Mouse (Mus musculus): ENCODE data around the gene Rnft1.

The Rnft1 gene

GRCm38 (mm10) chr11:86484101-86484868 lies at the start of gene Rnft1:
Gene Rnft1 (plus strand): TSS chr11:86484657.
- peak; percentile 95 to 96 for DNase-seq (ENCODE audit: low spot score in 2 of 2)

- DNase-seq (ENCODE audit: low spot score in 2 of 2), result no peak
Observed at GRCm38 (mm10) chr11:86436843-86437242, 47.6 kb upstream of the Rnft1 start.

DNA sequence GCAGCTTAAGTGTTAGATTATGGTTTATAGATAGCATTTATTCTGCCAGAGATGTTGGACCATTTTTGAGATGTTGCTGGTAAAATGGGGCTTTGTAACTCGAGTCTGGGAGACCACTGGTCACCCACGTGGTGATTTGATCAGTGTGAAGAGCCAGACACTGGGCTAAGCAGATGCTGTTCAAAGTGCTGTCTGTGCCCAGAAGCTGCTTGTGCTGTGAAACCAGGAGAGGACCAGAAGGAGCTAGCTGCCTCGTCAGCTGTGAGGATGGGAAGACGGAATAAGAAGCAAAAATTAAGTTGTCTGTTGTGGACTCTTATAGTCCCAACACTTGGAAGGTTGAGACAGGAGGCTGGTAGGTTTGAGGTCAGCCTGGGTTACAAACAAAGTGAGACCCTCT lies 46.2 kb upstream of the Rnft1 start:
- DNase-seq (ENCODE audit: low spot score in 2 of 2), result peak in 1 of 2 experiments; percentile 19

GRCm38 (mm10) chr11:86440791-86441190 lies 43.7 kb upstream of the Rnft1 start:
- DNase-seq (ENCODE audit: low spot score in 2 of 2), result no peak

DNA sequence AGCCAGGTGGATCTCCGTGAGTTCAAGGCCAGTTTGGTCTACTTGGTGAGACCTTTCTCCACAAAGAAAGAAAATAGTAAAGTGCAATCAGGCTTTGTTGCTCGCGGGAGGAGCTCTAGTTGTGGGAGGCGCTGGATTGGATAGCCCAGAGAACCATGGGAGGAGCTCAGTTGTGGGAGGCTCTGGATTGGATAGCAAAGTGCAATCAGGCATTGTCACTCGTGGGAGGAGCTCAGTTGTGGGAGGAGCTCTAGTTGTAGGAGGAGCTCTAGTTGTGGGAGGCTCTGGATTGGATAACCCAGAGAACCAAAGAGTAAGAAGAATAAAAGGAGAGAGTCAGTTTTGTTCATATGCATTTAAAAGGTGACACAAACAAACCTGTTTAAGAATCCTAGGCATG lies 30.5 kb upstream of the Rnft1 start:
- DNase-seq (ENCODE audit: low spot score in 2 of 2), result no peak

- DNase-seq (ENCODE audit: low spot score in 2 of 2), result no peak
Observed at GRCm38 (mm10) chr11:86457545-86457944, 26.9 kb upstream of the Rnft1 start.

- no peak for DNase-seq (ENCODE audit: low spot score in 2 of 2)
Observed at GRCm38 (mm10) chr11:86458866-86459265, 25.6 kb upstream of the Rnft1 start.

- DNase-seq (ENCODE audit: low spot score in 2 of 2), result no peak
Observed at GRCm38 (mm10) chr11:86462579-86462978, 21.9 kb upstream of the Rnft1 start.

DNA sequence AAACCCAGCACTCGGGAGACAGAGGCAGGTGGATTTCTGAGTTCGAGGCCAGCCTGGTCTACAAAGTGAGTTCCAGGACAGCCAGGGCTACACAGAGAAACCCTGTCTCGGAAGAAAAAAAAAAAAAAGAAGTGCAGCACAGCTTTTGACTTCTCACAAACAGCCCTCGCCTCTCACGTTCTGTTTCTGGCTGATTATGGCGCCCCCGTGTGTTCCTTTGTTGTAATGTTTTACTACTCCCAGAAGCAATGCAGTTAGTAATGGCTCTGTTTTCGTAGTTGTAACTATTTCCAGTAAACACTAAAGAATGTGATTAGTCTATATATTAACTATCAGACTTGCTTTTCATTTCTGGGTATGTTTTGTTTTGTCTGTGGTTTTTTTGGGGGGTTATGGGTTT lies 20.2 kb upstream of the Rnft1 start:
- DNase-seq (ENCODE audit: low spot score in 2 of 2), result peak in 1 of 2 experiments; percentile 49

DNA sequence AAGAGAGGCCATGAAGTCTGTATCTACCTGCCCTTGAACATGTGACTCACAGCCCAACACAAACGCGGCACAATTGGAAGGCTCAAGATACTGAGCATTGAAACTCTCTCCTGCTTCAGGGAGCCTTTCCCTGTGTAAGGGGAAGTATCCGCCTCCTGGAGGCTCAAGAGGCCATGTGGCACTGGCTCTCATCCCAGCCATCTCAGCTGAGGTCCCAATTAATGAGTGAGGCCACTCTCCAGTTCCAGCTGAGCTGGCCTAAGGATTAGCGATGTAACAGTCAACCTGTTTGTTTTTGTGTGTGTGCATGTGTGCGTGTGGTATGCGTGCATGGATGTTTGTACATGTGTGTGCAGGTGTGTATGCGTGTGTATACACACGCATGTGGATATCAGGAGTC lies 16.1 kb upstream of the Rnft1 start:
- no peak for DNase-seq (ENCODE audit: low spot score in 2 of 2)

DNA sequence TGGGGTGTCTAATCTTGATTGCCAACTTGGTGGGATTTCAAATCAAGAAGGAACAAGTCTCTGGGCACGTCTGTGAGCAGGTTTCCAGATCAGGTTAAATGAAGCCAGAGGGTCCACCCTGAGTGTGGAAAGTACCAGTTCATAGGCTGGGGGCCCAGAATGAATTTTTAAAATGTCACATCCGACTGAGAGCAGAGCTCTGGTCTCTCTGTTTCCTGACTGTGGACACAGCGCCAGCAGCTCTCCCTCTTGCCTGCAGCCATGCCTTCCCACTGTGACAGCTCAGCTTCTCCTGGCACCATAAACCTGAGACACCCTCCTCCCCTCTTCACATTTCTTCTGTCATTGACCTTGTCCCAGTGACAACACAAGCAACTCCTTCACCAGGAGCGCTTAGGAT lies 15.5 kb upstream of the Rnft1 start:
- no peak for DNase-seq (ENCODE audit: low spot score in 2 of 2)

GRCm38 (mm10) chr11:86471785-86472184 lies 12.7 kb upstream of the Rnft1 start:
- DNase-seq (ENCODE audit: low spot score in 2 of 2), result no peak

DNA sequence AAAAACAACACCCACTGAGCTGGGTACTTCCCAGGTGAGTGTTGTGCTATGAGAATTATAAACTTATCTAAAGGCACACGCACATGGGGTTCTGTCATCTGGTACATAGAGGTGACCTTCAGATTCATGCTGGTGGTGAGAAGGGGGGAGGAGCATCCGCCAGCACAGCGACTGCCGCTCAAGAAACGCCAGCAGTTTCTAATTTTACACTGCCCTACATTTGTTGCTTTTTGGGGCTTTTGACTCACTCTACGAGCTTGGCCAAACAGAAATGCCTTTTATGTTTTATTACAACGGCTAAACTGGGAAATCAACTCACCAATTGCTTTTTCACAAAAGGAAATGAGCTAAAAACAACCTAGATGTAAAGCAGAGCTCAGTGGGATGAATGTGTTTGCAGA lies 11.7 kb upstream of the Rnft1 start:
- no peak for DNase-seq (ENCODE audit: low spot score in 2 of 2)

DNA sequence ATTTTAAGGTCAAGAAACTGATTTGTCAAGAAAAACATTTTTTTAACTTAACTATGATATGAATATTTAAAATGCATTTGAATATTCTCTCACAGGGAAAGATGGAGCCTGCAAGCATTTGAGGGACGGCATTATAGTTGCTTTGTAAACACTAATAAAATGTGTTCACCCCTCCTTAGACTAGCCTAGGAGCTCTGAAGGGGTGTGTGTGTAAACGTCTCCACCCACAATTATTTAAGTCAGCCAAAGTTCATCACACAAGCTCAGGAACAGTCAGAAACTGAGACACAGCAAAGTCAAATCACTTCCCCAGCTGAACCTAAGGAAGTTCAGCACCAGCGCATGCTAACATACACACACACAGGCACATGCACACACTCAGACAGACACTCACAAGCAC lies 10.9 kb upstream of the Rnft1 start:
- no peak for DNase-seq (ENCODE audit: low spot score in 2 of 2)

GRCm38 (mm10) chr11:86484910-86485510 lies 553 bp downstream of the Rnft1 start:
- DNase-seq (ENCODE audit: low spot score in 2 of 2), result peak in 1 of 2 experiments; percentile 50

GRCm38 (mm10) chr11:86490782-86491181 lies 6.3 kb downstream of the Rnft1 start:
- no peak for DNase-seq (ENCODE audit: low spot score in 2 of 2)

GRCm38 (mm10) chr11:86497356-86497755 lies 12.9 kb downstream of the Rnft1 start:
- no peak for DNase-seq (ENCODE audit: low spot score in 2 of 2)

- no peak for DNase-seq (ENCODE audit: low spot score in 2 of 2)
Observed at GRCm38 (mm10) chr11:86497908-86498307, 13.5 kb downstream of the Rnft1 start.

DNA sequence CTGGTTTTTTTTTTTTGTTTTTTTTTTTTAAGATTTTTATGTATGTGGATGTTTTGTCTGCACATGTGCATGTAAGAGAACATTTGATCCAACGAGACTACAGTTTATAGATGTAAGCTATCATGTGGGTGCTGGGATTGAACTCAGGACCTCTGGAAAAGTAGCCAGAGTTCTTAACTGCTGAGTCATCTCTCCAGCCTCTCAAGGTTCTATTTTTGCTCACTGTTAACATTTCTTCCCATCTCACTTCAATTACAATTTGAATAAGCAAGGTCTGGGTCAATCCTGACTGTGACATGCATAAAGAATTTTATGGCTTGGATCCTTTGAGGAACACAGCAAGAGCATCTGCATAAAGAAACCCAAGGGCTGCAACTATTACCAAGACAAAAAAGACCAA lies 16.3 kb downstream of the Rnft1 start:
- DNase-seq (ENCODE audit: low spot score in 2 of 2), result no peak

DNA sequence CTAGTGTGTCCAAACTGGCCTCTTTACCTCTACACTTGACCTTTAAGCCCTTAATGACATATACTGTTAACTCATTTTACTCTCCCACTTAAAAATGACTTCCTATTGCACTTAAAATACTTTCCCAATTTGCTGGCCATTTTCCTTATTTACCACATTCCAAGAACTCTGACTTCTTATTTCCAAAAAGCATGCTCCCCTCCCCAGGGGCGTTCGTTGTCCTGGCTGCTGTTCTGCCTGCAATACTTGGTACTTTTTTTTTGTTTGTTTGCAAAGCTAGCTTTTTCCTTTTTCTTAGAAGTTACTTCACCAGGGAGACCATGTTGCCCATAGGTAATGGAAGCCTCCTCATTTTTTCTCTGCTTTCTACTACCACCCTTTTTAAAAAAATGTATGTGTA lies 18.7 kb downstream of the Rnft1 start:
- no peak for DNase-seq (ENCODE audit: low spot score in 2 of 2)

DNA sequence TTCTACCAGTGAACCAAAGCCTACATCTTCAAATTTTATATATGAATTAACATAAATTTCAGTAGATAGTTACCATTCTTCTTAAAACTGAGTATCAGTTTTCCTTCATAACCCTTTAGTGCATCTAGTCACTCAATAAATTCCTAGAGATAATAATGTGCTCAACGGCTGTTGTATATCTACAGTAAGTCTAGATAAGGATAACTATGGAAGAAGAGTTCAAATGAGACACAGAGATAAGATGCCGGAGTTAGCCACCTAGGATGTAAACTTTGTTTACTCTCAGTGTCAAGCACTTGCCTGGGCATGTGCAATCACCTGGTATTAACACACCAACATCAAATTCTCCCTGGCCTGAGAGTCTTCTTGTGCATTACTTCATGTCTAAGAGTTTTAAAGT lies 22.9 kb downstream of the Rnft1 start:
- no peak for DNase-seq (ENCODE audit: low spot score in 2 of 2)

DNA sequence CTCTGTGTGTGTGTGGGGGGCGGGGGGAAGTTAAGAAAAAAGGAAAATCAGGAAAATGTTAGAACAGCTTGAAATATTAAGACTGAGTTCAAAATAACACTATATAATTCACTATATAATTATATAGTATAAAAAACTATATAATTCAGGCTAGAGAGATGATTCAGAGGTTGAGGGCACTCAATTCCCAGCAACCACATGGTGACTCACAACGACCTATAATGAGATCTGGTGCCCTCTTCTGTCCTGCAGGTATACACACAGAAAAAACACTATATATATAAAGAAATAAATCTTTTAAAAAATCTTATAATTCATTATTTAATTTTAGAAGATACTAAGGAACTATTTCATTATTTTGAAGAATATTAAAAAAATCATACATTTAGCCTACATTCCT lies 23.5 kb downstream of the Rnft1 start:
- no peak for DNase-seq (ENCODE audit: low spot score in 2 of 2)

- DNase-seq (ENCODE audit: low spot score in 2 of 2), result no peak
Observed at GRCm38 (mm10) chr11:86516620-86517019, 32.2 kb downstream of the Rnft1 start.

DNA sequence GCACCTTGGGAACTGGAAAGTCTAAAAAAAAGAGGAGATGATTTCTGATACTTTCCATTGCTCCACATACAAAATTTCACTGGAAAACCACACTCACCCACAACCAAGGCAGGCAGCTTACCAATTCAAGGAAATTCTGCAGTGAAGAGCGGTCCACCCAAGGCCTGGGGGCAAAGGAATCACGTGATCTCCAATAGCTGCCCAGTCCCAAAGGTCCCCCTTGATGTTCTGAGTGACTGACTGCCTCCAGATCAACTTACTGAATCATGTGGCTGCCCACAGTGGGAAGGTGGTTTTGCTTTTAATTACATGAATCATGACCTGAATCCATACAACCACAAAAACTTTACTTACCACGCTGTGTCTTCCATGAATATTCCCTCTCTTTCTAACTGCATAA lies 32.8 kb downstream of the Rnft1 start:
- no peak for DNase-seq (ENCODE audit: low spot score in 2 of 2)

Data from frontal cortex, postnatal 14 days (tissue).